Mouse (Mus musculus) CH12.LX (cell line): Measurements from ENCODE around the gene Clip1.

Experiments used
- CTCF ChIP-seq, 2 experiments: IDR thresholded peaks in 1 of 2; conservative IDR thresholded peaks in 1 of 2; 2 replicates each; pipeline ENCODE4 v1.5.1; 2011 to 2012; ENCODE audit warnings: low read depth in 2 of 2, low read length in 2 of 2, improper control_type of control experiment in 1 of 2, inconsistent platforms in 1 of 2, mild to moderate bottlenecking in 1 of 2, moderate library complexity in 1 of 2
- HCFC1 ChIP-seq: IDR thresholded peaks from 2 replicates; pipeline ENCODE4 v1.6.1; 2012; ENCODE audit warnings: low read depth, mild to moderate bottlenecking, inconsistent platforms, low read length, improper control_type of control experiment
- POLR2A ChIP-seq: IDR thresholded peaks from 2 replicates; pipeline ENCODE4 v1.6.1; 2011; ENCODE audit warnings: low read depth, mild to moderate bottlenecking, improper control_type of control experiment, low read length

- no peak for TF ChIP-seq POLR2A
- TF ChIP-seq HCFC1 = no peak
- no peak for TF ChIP-seq CTCF (conservative IDR thresholded peaks at IDR 0.05 in 1 of 2, IDR thresholded peaks at IDR 0.05 in 1 of 2; ENCODE audit: low read depth in 2 of 2, low read length in 2 of 2)
Measured at GRCm38 (mm10) chr5:123661602-123662001, 22.8 kb downstream of the Clip1 start.
